Mouse (Mus musculus): Measurements from ENCODE around the gene Tgm5.
"Not testable (repeated sequence)": the region's sequence is repeated elsewhere in the genome, so short reads cannot be mapped to it uniquely, and the experiment has no call there.

Tgm5 gene

GRCm38 (mm10) chr2:121085480-121086185, at the start of gene Tgm5:
Gene Tgm5 (minus strand): TSS chr2:121085841.
- no peak for DNase-seq (ENCODE audit: low spot score)

DNA sequence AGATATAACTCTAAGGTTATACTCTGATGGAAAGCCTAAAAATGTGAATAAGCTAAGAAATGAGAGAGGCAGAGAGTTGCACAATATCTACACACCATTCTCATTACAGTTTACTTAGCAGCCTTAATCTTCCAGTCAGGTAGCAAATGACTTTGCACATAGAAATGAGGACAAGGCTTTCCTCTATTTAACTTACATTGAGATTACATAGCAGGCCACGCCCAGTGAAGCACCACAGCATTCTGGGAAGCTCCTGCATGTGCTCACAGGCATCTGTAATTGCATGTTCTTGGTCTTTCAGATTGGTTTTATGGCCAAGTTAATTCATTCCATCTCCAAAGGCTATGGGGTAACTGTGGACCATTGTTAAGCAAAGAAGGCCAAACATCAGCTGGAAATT, 47.2 kb upstream of the Tgm5 start:
- DNase-seq (ENCODE audit: low spot score) = no peak

DNA sequence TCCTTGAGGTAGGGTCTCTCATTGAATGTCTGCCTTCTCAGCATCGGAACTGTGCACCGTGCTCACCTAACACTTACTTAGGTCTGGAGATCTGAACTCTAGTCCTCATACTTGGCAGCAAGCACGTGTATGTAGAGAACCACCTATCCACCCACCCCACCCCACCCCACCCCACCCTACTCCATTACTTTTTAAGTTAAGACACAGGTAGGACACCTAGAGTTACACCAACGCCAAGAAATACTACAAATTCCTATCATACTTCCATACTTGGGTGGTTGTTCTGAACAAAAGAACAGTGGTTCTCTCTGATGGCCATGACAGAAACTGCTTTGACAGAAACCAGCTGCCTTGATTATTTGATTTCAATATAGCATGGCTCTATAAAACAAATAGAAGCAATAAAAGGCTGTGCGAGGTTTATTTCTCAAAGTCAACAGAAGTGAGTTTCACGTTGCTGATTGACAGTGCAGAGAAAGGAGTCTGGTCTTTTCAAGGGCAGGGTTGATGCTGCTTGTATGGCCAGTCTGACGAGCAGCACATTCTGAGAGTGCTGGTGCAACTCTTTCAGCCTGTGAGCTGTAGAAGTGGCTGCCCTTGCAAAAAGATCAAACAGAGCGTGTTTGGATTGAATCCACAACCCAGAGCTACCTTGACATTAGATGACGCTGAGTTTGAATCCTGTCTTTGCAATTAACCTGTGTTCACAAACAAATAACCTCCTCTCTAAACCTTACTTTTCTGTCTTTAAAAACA, 43.4 kb upstream of the Tgm5 start:
- DNase-seq (ENCODE audit: low spot score) = no peak

DNA sequence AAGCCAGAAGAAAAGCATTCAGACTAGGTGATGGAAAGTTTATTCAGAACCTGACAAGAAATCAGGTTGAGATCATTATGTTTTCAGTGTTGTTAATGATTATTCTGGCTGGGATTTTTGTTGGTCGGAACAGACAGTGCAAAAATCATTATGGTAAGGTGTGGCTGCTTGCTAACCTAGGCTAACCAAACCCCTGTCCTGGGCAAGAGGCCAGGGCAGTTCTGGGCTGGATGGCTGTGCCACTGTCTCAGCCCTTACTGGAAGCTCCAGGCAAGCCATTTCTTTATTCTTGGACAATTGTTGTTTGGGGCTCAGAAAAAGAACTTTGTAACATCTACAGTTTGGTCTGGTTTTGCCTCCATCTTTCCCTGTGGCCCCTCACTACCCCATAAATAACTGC, 41.9 kb upstream of the Tgm5 start:
- DNase-seq (ENCODE audit: low spot score) = no peak

DNA sequence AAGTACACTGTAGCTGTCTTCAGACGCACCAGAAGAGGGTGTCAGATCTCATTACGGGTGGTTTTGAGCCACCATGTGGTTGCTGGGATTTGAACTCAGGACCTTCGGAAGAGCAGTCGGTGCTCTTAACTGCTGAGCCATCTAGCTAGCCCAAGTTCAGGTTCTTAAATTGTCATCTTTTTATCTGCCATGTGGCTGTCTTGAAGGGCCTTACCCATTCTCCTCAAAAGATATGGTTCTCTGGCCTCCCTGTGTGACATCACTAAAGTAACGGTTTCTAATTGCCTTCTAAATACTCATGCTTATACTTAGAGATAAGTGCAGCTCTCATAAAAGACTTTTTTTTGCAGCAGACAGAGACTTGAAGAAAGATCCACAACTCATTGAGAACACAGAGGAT, 40.7 kb upstream of the Tgm5 start:
- DNase-seq (ENCODE audit: low spot score) = not testable (repeated sequence)

- no peak for DNase-seq (ENCODE audit: low spot score)
These were observed 33.6 kb upstream of the Tgm5 start for GRCm38 (mm10) chr2:121119260-121119659.

DNA sequence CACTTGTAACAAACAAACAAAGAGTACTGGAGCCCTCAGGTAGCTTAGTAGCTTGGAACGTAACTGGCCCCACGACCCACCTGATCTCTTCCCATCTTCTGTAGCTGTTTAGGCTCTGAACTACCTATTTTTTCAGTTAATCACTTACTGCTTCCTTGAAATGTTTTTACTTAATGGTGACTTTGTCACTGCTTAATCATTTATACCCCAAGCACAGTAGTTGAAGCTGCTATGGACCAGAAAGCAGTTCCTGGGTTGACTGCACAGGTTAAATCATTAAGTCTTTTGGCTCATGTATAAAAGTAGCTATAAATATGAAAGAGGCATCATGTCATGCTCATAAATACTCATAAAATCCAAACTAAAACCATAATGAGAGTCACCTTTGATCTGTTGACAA, 29.8 kb upstream of the Tgm5 start:
- no peak for DNase-seq (ENCODE audit: low spot score)

- DNase-seq (ENCODE audit: low spot score) = no peak
These were observed 24.1 kb upstream of the Tgm5 start, which contains the start of gene Tgm7 for GRCm38 (mm10) chr2:121109695-121110094. Gene Tgm7 (minus strand): TSS chr2:121109795.

- DNase-seq (ENCODE audit: low spot score) = no peak
These were observed 20.3 kb upstream of the Tgm5 start for GRCm38 (mm10) chr2:121105940-121106339.

- DNase-seq (ENCODE audit: low spot score) = peak; percentile 27
These were observed 16.4 kb upstream of the Tgm5 start for GRCm38 (mm10) chr2:121102051-121102450.

GRCm38 (mm10) chr2:121089751-121090150, 4.1 kb upstream of the Tgm5 start:
- DNase-seq (ENCODE audit: low spot score) = no peak

DNA sequence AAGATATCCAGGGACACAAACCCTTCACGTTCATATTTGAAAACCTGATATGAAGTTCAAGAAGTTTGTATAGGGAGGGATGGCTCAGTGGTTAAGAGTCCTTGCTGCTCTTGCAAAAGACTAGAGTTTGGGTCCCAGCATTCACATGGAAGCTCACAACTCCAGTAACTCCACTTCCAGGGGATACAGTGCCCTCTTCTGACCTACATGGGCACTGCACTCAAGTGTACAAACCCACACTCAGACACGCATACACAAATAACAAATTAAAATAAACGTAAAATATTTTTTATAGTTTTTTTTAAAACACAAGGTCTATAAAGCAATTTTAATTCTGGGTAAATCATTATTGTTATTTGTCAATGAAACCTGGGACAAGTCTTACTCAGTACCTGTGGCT, 2.9 kb upstream of the Tgm5 start:
- DNase-seq (ENCODE audit: low spot score) = no peak

DNA sequence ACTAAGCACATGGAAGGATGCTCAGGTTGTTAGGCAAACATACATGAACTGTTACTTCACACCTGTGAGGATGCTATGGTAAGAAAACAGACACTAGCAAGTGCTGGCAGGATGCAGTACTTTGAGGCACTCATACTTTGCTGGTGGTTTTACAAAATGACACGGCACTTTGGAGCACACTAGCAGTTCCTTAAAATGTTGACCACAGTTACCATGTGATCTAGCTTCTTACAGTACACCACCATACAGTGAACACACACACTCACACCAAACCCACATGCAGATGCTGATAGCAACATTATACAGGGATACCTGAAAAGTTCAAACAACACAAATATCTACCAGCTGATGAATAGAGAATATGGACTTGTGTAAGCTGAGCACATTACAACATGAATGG, 3.0 kb downstream of the Tgm5 start:
- DNase-seq (ENCODE audit: low spot score) = no peak

- DNase-seq (ENCODE audit: low spot score) = no peak
These were observed 10.9 kb downstream of the Tgm5 start for GRCm38 (mm10) chr2:121074747-121075146.

GRCm38 (mm10) chr2:121071871-121072270, 13.8 kb downstream of the Tgm5 start:
- no peak for DNase-seq (ENCODE audit: low spot score)

- no peak for DNase-seq (ENCODE audit: low spot score)
These were observed 16.1 kb downstream of the Tgm5 start for GRCm38 (mm10) chr2:121069506-121069905.

DNA sequence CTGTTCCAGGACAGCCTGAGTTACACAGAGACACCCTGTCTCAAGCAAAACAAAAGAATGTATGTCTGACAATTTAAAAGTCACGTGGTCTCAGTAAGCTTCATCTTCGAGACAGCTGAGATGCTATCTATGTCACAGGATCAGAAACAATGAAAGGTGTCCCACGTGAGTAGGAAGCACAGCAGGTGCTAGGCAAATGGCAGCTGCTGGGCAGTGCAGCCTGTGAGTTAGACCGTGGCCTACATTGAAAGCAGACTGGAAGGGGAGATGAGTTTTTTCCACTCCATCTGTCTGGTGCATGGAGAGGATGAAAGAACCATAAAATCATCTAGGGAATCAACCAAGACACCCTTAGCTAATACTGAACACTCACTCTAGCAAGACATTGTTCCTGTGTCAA, 18.5 kb downstream of the Tgm5 start:
- DNase-seq (ENCODE audit: low spot score) = no peak

DNA sequence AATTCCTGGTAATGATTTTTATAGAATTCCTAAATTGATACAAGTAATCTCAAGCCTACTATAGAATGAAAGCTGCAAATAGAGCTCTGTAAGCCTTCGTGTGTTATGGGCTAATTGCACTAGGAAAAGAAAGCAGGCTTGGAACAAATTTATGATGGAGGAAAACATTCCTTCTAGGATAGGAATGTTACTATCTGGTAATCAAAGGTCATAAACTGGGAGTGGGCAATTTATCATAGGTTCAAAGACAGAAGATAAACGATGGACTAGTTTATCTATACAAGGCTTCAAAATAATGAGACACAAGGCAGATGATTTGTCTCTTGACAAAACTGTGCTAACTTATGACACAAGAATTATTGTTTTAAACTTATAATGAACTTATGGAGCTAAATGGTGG, 24.3 kb downstream of the Tgm5 start:
- DNase-seq (ENCODE audit: low spot score) = no peak

DNA sequence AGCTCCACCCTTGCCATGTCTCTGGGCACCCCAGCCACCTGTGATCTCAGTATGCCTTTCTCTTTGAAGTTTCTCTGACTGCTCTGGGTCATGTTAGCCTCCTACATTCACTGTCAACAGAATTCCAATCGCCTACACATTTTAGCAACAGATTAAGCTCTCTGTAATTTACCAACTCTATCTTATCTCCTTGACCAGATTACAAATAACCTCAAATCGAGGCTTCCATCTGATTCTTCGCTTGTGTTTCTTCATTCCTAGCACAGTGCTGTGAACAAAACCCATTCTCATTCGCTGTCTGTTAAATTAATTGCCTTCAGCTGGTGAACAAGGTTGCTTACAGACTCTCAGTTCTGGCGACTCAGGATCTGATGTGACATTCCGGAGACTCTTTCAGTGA, 27.6 kb downstream of the Tgm5 start:
- DNase-seq (ENCODE audit: low spot score) = no peak

DNA sequence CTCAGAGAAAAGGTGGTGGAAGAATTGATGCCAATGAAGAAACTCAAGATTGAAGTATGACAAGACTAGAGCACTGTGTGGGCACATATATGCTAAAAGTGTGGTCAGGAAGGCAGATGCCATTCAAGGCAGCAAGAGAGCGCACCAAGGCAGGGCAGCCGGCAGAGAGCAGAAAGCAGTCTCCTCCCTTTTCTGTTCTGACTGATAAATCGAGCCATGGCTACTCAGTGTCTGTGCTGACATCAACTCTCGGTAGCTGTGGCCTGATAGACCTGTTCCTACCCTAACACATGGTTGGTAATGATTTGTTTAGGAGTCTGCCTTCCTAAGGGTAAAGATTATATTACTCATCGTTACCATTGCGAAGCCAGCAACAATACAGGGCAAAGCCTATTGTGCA, 29.7 kb downstream of the Tgm5 start:
- DNase-seq (ENCODE audit: low spot score) = no peak

DNA sequence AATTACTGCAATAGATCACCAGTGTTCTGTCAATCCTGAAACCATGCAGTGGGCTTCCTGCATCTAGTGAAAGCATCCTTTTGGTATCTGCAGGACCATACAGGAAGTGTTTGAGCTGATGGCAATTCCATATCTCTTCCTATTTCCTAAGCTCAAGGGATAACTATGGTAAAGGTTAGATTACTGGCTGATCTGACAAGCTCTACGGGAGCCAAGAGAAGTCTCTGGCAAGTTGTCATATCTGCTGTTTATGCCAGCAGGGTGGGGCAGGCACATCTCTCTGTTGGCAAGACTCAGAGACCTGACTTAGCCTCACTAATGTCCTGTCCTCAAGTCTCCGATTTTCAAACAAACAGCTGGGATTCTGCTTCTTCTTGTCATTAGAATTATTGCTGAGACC, 31.6 kb downstream of the Tgm5 start:
- no peak for DNase-seq (ENCODE audit: low spot score)

DNA sequence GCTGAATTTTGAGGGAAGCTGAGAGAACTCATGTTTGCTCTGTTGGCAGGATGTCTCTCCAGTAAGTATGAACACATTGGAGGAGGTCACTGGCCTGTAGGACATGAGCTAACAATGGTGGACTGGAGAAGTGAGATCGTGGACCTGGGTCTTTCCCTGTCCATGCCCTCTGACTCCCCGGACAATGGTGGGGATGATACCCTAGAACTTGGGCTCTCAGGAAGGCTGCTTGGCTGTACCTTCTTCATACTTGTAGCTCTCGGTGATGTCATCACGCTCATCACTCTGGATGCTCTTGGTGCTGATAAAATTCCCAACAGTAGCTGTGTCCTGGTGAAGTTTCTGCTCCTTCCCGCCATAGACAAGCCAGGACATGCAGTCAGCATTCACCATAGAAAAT, 33.5 kb downstream of the Tgm5 start:
- no peak for DNase-seq (ENCODE audit: low spot score)

- DNase-seq (ENCODE audit: low spot score) = no peak
These were observed 40.0 kb downstream of the Tgm5 start for GRCm38 (mm10) chr2:121045653-121046052.

DNA sequence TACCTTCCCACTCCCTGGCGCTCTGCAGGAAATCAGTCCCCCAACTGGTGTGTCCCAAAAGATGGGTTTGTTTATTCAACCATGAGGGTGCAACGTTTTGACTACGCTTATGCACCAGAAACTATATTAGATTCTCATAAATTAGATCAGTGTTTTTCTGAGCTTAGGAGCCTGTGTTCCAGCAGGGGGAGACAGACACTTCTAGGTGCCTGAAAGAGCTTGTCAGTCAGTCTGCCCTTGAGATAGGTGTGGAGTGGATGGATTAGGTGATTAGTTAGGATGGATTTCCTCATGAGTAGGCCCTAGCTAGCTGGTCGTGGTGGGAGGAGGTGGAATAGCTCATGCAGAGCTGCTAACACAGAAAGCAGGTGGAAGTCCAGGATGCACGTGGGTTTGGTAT, 44.5 kb downstream of the Tgm5 start:
- peak; percentile 16 for DNase-seq (ENCODE audit: low spot score)

Measured in urinary bladder, postnatal 25 days (tissue).